In the genomic region with DNA sequence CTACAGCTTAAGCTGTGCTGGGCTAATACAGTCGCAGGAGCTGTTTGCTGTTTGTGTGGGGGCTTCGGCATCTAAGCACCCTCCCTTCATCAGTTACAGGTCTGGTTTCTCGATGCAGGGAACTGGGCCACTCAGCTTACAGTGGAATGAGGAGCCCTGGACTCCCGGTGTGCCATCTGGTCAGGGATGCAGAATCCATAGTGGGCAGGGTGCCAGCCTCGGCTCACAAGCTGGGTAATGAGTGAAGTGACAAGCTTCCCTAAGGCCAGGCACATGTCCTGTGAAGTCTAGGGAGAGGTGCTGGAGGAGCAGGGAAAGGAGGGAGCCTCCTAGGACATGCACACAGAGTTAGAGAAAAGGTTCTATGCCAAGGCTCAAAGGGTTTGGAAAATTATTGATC, we compare ENCODE assay signal across 9 mouse cellular contexts.
DNase-seq lines count a peak whose midpoint lies in the region; ATAC-seq and TF ChIP-seq lines count a peak whose summit lies in the region.
"Had no signal": no experiment of that assay in that cellular context is flagged by ENCODE, and none has a peak within 500 bp of the region (broad histone marks: within the 10 kb centered on the region; RNA-seq: fewer than 3 reads in every experiment).

No protein-coding gene starts in this region.

- no peak overlapping the region for H3K27ac ChIP-seq in gastrocnemius, adult 2 months
- H3K27ac ChIP-seq: embryonic facial prominence, embryonic 13.5 days had no signal

- peak; percentile 51 for DNase-seq in gastrocnemius, adult 2 months
- DNase-seq in gastrocnemius, postnatal 36 days = no peak
- peak; percentile 95 for DNase-seq in left cerebral cortex, postnatal 4 days
- no peak for DNase-seq in left cerebral cortex, adult 8-10 months (ENCODE audit: low spot score in 2 of 2)
- peak; percentile 98 for DNase-seq in cerebellum, adult 9-10 months
- DNase-seq in kidney, postnatal 36 days = peak; percentile 65 to 78
- DNase-seq in natural killer cell, adult 2 months (ENCODE audit: low spot score in 2 of 2) = no peak

- TF ChIP-seq CTCF in gastrocnemius, adult 2 months (IDR thresholded peaks at IDR 0.05) = no peak

- intact Hi-C loops in gastrocnemius, adult 2 months (cut with DNase I) = no loop called here
- intact Hi-C loops in gastrocnemius, postnatal 36 days (cut with DNase I) = no loop called here
- intact Hi-C loops in left cerebral cortex, postnatal 4 days (cut with DNase I) = no loop called here

- H3K4me3 ChIP-seq in gastrocnemius, adult 2 months = no peak overlapping the region
- H3K4me3 ChIP-seq: embryonic facial prominence, embryonic 13.5 days had no signal

- ATAC-seq in granulocyte monocyte progenitor cell, adult 5-6 weeks (replicated peaks; ENCODE audit: poor library complexity, severe bottlenecking) = no peak

Comparison
In these comparisons a context has a peak if more than half of its experiments do, and no peak if none do; other contexts are left out.
1. DNase-seq: peak in gastrocnemius, adult 2 months (single experiment), left cerebral cortex, postnatal 4 days (single experiment), cerebellum, adult 9-10 months (single experiment) and kidney, postnatal 36 days (2 of 2); none in gastrocnemius, postnatal 36 days (0 of 2), left cerebral cortex, adult 8-10 months (0 of 2) and natural killer cell, adult 2 months (0 of 2).